Mouse (Mus musculus) erythroid progenitor cell, adult 5-6 weeks (primary cell): Measurements from ENCODE around the gene Agap1. TPM values are rescaled to one million over a fixed set of nuclear protein-coding genes. Genes with fewer than 3 reads are reported as not detected.

ENCODE experiments used
- ATAC-seq: replicated peaks from 2 replicates; pipeline ENCODE4 v1.8.0; 2016; ENCODE audit warnings: moderate number of reproducible peaks, mild to moderate bottlenecking, moderate TSS enrichment, inconsistent platforms; ENCODE audit not compliant: poor library complexity, low FRiP score, severe bottlenecking
- total RNA-seq, 2 experiments: library from RNA; stranded (forward) in 1 of 2; stranded (reverse) in 1 of 2; fragments of 150-400 nt in 1 of 2; fragments of 186-747, 209-891 nt in 1 of 2; gene quantifications; 2 replicates each; pipeline versions ENCODE4 v1.2.3 to v1.2.4; 2015 to 2017; ENCODE audit warnings: low replicate concordance in 2 of 2

Agap1 gene
- total RNA-seq, 2 experiments from 2014 or later: 8.3 to 8.4 TPM

- no peak for ATAC-seq
These were observed 144.3 kb downstream of the Agap1 start for GRCm38 (mm10) chr1:89598906-89599305.

- no peak for ATAC-seq
These were observed 145.6 kb downstream of the Agap1 start for GRCm38 (mm10) chr1:89599983-89600741.

- no peak for ATAC-seq
These were observed 146.7 kb downstream of the Agap1 start for GRCm38 (mm10) chr1:89601349-89601748.

- no peak for ATAC-seq
These were observed 148.3 kb downstream of the Agap1 start for GRCm38 (mm10) chr1:89602879-89603278.

- no peak for ATAC-seq
These were observed 152.0 kb downstream of the Agap1 start for GRCm38 (mm10) chr1:89606612-89607011.

- ATAC-seq: no peak
These were observed 154.2 kb downstream of the Agap1 start for GRCm38 (mm10) chr1:89608766-89609165.

- no peak for ATAC-seq
These were observed 155.4 kb downstream of the Agap1 start for GRCm38 (mm10) chr1:89609964-89610363.

- ATAC-seq: no peak
These were observed 156.9 kb downstream of the Agap1 start for GRCm38 (mm10) chr1:89611521-89611920.

GRCm38 (mm10) chr1:89613234-89613870 is 158.7 kb downstream of the Agap1 start:
- no peak for ATAC-seq

GRCm38 (mm10) chr1:89616556-89616955 is 161.9 kb downstream of the Agap1 start:
- no peak for ATAC-seq

GRCm38 (mm10) chr1:89617336-89617735 is 162.7 kb downstream of the Agap1 start:
- no peak for ATAC-seq

GRCm38 (mm10) chr1:89619963-89620362 is 165.4 kb downstream of the Agap1 start:
- ATAC-seq: no peak

GRCm38 (mm10) chr1:89621014-89621791 is 166.6 kb downstream of the Agap1 start:
- ATAC-seq: no peak

GRCm38 (mm10) chr1:89621952-89622351 is 167.3 kb downstream of the Agap1 start:
- ATAC-seq: no peak

- ATAC-seq: no peak
These were observed 168.2 kb downstream of the Agap1 start for GRCm38 (mm10) chr1:89622801-89623200.

- ATAC-seq: no peak
These were observed 170.7 kb downstream of the Agap1 start for GRCm38 (mm10) chr1:89625312-89625711.

- no peak for ATAC-seq
These were observed 171.4 kb downstream of the Agap1 start for GRCm38 (mm10) chr1:89625967-89626366.

- no peak for ATAC-seq
These were observed 172.3 kb downstream of the Agap1 start for GRCm38 (mm10) chr1:89626940-89627339.

GRCm38 (mm10) chr1:89627650-89628049 is 173.0 kb downstream of the Agap1 start:
- ATAC-seq: no peak

GRCm38 (mm10) chr1:89630836-89631235 is 176.2 kb downstream of the Agap1 start:
- no peak for ATAC-seq

- ATAC-seq: no peak
These were observed 177.1 kb downstream of the Agap1 start for GRCm38 (mm10) chr1:89631747-89632146.
